7 mouse cellular contexts compared by ENCODE assay signal in the genomic region with DNA sequence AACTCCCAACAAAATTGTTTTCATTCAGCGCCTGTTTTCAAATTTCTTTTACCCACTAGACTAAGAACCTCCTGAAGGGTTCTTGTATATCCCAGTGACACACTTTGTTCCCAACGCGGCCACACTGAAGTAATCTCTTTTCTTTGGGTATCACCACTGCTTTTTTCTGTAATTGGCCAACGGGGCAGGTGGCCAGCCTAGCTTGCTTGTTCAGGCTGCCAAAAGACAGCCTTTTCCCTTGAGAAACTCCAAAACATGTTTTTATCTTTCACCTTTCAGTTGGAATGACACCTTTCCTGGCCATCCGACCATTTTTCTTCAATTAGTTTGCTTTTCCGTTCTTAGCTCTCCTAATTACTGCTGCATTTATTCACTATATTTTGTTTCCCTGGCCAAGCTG. TPM values are rescaled to one million over a fixed set of nuclear protein-coding genes. Genes with fewer than 3 reads are reported as not detected.
DNase-seq lines count a peak whose midpoint lies in the region; ATAC-seq and TF ChIP-seq lines count a peak whose summit lies in the region.

No protein-coding gene starts in this region.

- H3K4me2 ChIP-seq in lung, postnatal 0 days (replicated peaks; ENCODE audit: low read depth, low read length), result peak overlapping the region; percentile 83

- no peak overlapping the region for H3K4me3 ChIP-seq in lung, postnatal 0 days (ENCODE audit: low read depth, low read length)
- H3K4me3 ChIP-seq in forebrain, embryonic 10.5 days, result peak overlapping the region; percentile 87
- H3K4me3 ChIP-seq in limb, embryonic 10.5 days, result peak overlapping the region; percentile 83

- intact Hi-C loops in left cerebral cortex, postnatal 4 days (cut with DNase I), result no loop called here

- 0 out of 2 replicates have a peak, but pooled peaks cover 8% of the 10 kb centered on the region for H3K4me1 ChIP-seq in lung, postnatal 0 days (ENCODE audit: insufficient read depth, low read depth, low read length)
- peaks cover 35% of the 10 kb centered on the region for H3K4me1 ChIP-seq in forebrain, embryonic 10.5 days
- peaks cover 24% of the 10 kb centered on the region for H3K4me1 ChIP-seq in limb, embryonic 10.5 days

- no peak overlapping the region for H3K9ac ChIP-seq in lung, postnatal 0 days (replicated peaks; ENCODE audit: low read depth)

- H3K36me3 ChIP-seq in lung, postnatal 0 days (ENCODE audit: insufficient read depth, low read length), result no peaks in the 10 kb centered on the region
- no peaks in the 10 kb centered on the region for H3K36me3 ChIP-seq in forebrain, embryonic 10.5 days (replicated peaks)
- no peaks in the 10 kb centered on the region for H3K36me3 ChIP-seq in limb, embryonic 10.5 days

- 49% methylated on average over 6 of the region's 6 CpGs for WGBS in lung, postnatal 0 days
- 65% methylated on average over 6 of the region's 6 CpGs for WGBS in forebrain, embryonic 10.5 days
- WGBS in limb, embryonic 10.5 days, result 73% methylated on average over 6 of the region's 6 CpGs

- no peak for TF ChIP-seq EP300 in lung, postnatal 0 days (IDR thresholded peaks at IDR 0.05)

- H3K27me3 ChIP-seq in lung, postnatal 0 days (replicated peaks; ENCODE audit: insufficient read depth, low read length), result no peaks in the 10 kb centered on the region
- H3K27me3 ChIP-seq in forebrain, embryonic 10.5 days (ENCODE audit: poor library complexity, severe bottlenecking), result no peaks in the 10 kb centered on the region
- H3K27me3 ChIP-seq in limb, embryonic 10.5 days (ENCODE audit: low read depth, poor library complexity, severe bottlenecking), result no peaks in the 10 kb centered on the region

- peak overlapping the region; percentile 34 for H3K27ac ChIP-seq in lung, postnatal 0 days (ENCODE audit: low read length)
- peak overlapping the region; percentile 88; the same call in 1 of the 2 replicates for H3K27ac ChIP-seq in forebrain, embryonic 10.5 days
- H3K27ac ChIP-seq in limb, embryonic 10.5 days, result no peak overlapping the region

- DNase-seq in lung, postnatal 0 days (ENCODE audit: low spot score), result no peak
- no peak for DNase-seq in lung, postnatal 14 days
- DNase-seq in forebrain, embryonic 10.5 days (ENCODE audit: extremely low spot score, low spot score), result no peak
- DNase-seq in limb, embryonic 10.5 days (ENCODE audit: low spot score), result no peak
- DNase-seq in right cerebral cortex, postnatal 4 days, result peak; percentile 11
- DNase-seq in layer of hippocampus, adult 18-20 months (ENCODE audit: low spot score in 2 of 2), result no peak
- DNase-seq in left cerebral cortex, postnatal 4 days, result no peak

- no peak for TF ChIP-seq CTCF in lung, postnatal 0 days (IDR thresholded peaks at IDR 0.05)

- no peak for ATAC-seq in lung, postnatal 0 days

- no peaks in the 10 kb centered on the region for H3K9me3 ChIP-seq in lung, postnatal 0 days (ENCODE audit: low read length)
- H3K9me3 ChIP-seq in forebrain, embryonic 10.5 days, result no peaks in the 10 kb centered on the region
- no peaks in the 10 kb centered on the region for H3K9me3 ChIP-seq in limb, embryonic 10.5 days (replicated peaks)

RNA-seq across cellular contexts. Expression of gene Nup93, which starts 0.5 kb away (rescaled TPM):
- polyA plus RNA-seq in lung, postnatal 0 days (2015; fragmentation: Nextera tagmentation; extraction: Ambion mirVana), result 26.7 and 27.1 TPM in 2 replicates
- 155 and 164 TPM in 2 replicates for polyA plus RNA-seq in forebrain, embryonic 10.5 days (2016; fragmentation: Nextera tagmentation; extraction: Ambion mirVana)
- 139 and 146 TPM in 2 replicates for polyA plus RNA-seq in limb, embryonic 10.5 days (2016; fragmentation: Nextera tagmentation; extraction: Ambion mirVana)
- 10 to 100 TPM; 44.3 to 52.6 TPM for total RNA-seq in layer of hippocampus, adult 18-20 months (2021)
- total RNA-seq in left cerebral cortex, postnatal 4 days (2021), result 10 to 100 TPM; 51.0 to 52.1 TPM

RNA-seq across cellular contexts. Expression of gene Mt1, which starts 34.9 kb away (rescaled TPM):
- polyA plus RNA-seq in lung, postnatal 0 days (2015; fragmentation: Nextera tagmentation; extraction: Ambion mirVana), result 836 and 858 TPM in 2 replicates
- polyA plus RNA-seq in forebrain, embryonic 10.5 days (2016; fragmentation: Nextera tagmentation; extraction: Ambion mirVana), result 204 and 219 TPM in 2 replicates
- polyA plus RNA-seq in limb, embryonic 10.5 days (2016; fragmentation: Nextera tagmentation; extraction: Ambion mirVana), result 105 and 163 TPM in 2 replicates
- total RNA-seq in layer of hippocampus, adult 18-20 months (2021), result 100 to 1,000 TPM; 625 to 755 TPM
- 10 to 100 TPM; 40.5 to 51.0 TPM for total RNA-seq in left cerebral cortex, postnatal 4 days (2021)

RNA-seq across cellular contexts. Expression of gene Mt2, which starts 41.4 kb away (rescaled TPM):
- polyA plus RNA-seq in lung, postnatal 0 days (2015; fragmentation: Nextera tagmentation; extraction: Ambion mirVana), result 143 and 159 TPM in 2 replicates
- 55.1 and 68.7 TPM in 2 replicates for polyA plus RNA-seq in forebrain, embryonic 10.5 days (2016; fragmentation: Nextera tagmentation; extraction: Ambion mirVana)
- 30.0 and 45.6 TPM in 2 replicates for polyA plus RNA-seq in limb, embryonic 10.5 days (2016; fragmentation: Nextera tagmentation; extraction: Ambion mirVana)
- 100 to 1,000 TPM; 501 to 598 TPM for total RNA-seq in layer of hippocampus, adult 18-20 months (2021)
- total RNA-seq in left cerebral cortex, postnatal 4 days (2021), result 10 to 100 TPM; 48.9 to 50.5 TPM
